Mouse (Mus musculus): ENCODE results near the gene Tgm6.

GRCm38 (mm10) chr2:130129687-130130086, 17.5 kb downstream of the Tgm6 start:
- TF ChIP-seq CTCF (IDR thresholded peaks at IDR 0.05; ENCODE audit: insufficient read depth, low read length) (no peak), POLR2A (IDR thresholded peaks at IDR 0.05; ENCODE audit: borderline replicate concordance, extremely low read depth, low read depth, low read length) (no peak)

Data from lung, adult 2 months (tissue).